Mouse (Mus musculus): ENCODE data around the gene Gcdh. TPM values are rescaled to one million over a fixed set of nuclear protein-coding genes. Genes with fewer than 3 reads are reported as not detected.
A peak's percentile ranks its signal among the peaks of the same experiment; 100 is the strongest.

Gene Gcdh
- polyA plus RNA-seq, 1 experiment from 2014 or later, result 73.0 TPM

DNA sequence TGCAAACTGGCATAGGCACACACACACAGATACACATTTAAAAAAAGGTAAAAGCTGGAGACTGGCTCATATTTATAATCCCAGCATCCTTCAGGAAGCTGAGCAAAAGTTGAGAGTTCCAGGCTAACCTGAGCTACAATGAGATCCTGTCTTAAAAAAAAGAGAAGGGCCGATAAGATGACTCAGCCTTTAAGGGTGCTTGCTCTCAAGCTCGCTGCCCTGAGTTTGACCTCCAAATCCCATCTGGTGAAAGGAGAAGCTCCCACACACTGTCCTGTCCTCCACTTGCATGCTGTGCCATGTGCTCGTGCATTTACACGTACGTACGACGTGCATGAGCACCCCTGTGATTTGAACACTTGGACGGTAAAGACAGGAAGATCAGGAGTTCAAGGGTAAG lies 13.8 kb upstream of the Gcdh start:
- Histone ChIP-seq H3K36me3 (ENCODE audit: control insufficient read depth, insufficient read depth) (peaks cover 36% of the 10 kb centered on the region), H3K4me3 (ENCODE audit: low read depth, low read length) (no peak overlapping the region), H3K9me3 (replicated peaks; ENCODE audit: control insufficient read depth, low read length) (no peaks in the 10 kb centered on the region), H3K4me1 (ENCODE audit: control insufficient read depth, low read depth, low read length) (peaks cover 48% of the 10 kb centered on the region), H3K4me2 (ENCODE audit: low read depth, low read length) (no peak overlapping the region; the same call in none of the 2 replicates), H3K27ac (ENCODE audit: low read length) (peak overlapping the region; percentile 34; the same call in 1 of the 2 replicates), H3K9ac (ENCODE audit: low read depth, low read length) (no peak overlapping the region), H3K27me3 (ENCODE audit: control insufficient read depth, insufficient read depth, low read depth, low read length) (peaks cover 10% of the 10 kb centered on the region)
- 59% methylated on average over 8 of the region's 8 CpGs for WGBS (ENCODE audit: insufficient replicate concordance)
- no peak for ATAC-seq (ENCODE audit: low read depth)

DNA sequence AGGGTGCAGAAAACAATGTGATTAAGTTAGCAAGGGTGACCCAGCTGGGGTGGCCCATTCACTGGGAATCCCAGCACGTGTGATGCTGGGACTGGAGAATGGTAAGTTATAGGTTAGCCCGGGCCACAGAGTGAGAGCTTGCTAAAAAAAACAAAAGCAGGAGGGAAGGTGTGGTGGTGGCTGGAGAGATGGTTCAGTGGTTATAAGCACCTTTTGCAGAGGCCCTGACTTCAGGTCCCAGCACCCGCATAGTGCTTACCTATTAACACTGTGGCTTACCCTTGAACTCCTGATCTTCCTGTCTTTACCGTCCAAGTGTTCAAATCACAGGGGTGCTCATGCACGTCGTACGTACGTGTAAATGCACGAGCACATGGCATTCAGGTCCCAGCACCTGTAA lies 13.3 kb upstream of the Gcdh start:
- no peak overlapping the region for H3K4me2 ChIP-seq (ENCODE audit: low read depth, low read length)
- no peaks in the 10 kb centered on the region for H3K9me3 ChIP-seq (replicated peaks; ENCODE audit: control insufficient read depth, low read length)
- H3K4me3 ChIP-seq (ENCODE audit: low read depth, low read length), result no peak overlapping the region
- H3K27me3 ChIP-seq (ENCODE audit: control insufficient read depth, insufficient read depth, low read depth, low read length), result peaks cover 6% of the 10 kb centered on the region
- no peak overlapping the region for H3K9ac ChIP-seq (ENCODE audit: low read depth, low read length)
- H3K36me3 ChIP-seq (ENCODE audit: control insufficient read depth, insufficient read depth), result peaks cover 36% of the 10 kb centered on the region
- WGBS (ENCODE audit: insufficient replicate concordance), result 88% methylated on average over 9 of the region's 9 CpGs
- H3K4me1 ChIP-seq (ENCODE audit: control insufficient read depth, low read depth, low read length), result peaks cover 43% of the 10 kb centered on the region
- ATAC-seq (ENCODE audit: low read depth), result no peak
- H3K27ac ChIP-seq (ENCODE audit: low read length), result peak overlapping the region; percentile 34; the same call in 1 of the 2 replicates

GRCm38 (mm10) chr8:84904351-84904750 lies 10.6 kb upstream of the Gcdh start:
- ATAC-seq (ENCODE audit: low read depth), result no peak
- peaks cover 36% of the 10 kb centered on the region for H3K36me3 ChIP-seq (ENCODE audit: control insufficient read depth, insufficient read depth)
- no peak overlapping the region for H3K27ac ChIP-seq (ENCODE audit: low read length)
- H3K4me1 ChIP-seq (ENCODE audit: control insufficient read depth, low read depth, low read length), result peaks cover 49% of the 10 kb centered on the region
- peak overlapping the region; percentile 97 for H3K4me3 ChIP-seq (ENCODE audit: low read depth, low read length)
- H3K9me3 ChIP-seq (replicated peaks; ENCODE audit: control insufficient read depth, low read length), result no peaks in the 10 kb centered on the region
- no peaks in the 10 kb centered on the region for H3K27me3 ChIP-seq (ENCODE audit: control insufficient read depth, insufficient read depth, low read depth, low read length)
- H3K4me2 ChIP-seq (ENCODE audit: low read depth, low read length), result peak overlapping the region; percentile 96
- peak overlapping the region; percentile 13; the same call in 1 of the 2 replicates for H3K9ac ChIP-seq (ENCODE audit: low read depth, low read length)
- 85% methylated on average over 7 of the region's 7 CpGs for whole genome bisulfite sequencing (ENCODE audit: insufficient replicate concordance)

- Histone ChIP-seq H3K27me3 (ENCODE audit: control insufficient read depth, insufficient read depth, low read depth, low read length) (no peaks in the 10 kb centered on the region), H3K36me3 (ENCODE audit: control insufficient read depth, insufficient read depth) (peaks cover 36% of the 10 kb centered on the region), H3K9me3 (replicated peaks; ENCODE audit: control insufficient read depth, low read length) (no peaks in the 10 kb centered on the region), H3K27ac (ENCODE audit: low read length) (peak overlapping the region; percentile 100), H3K4me1 (ENCODE audit: control insufficient read depth, low read depth, low read length) (peaks cover 49% of the 10 kb centered on the region), H3K9ac (ENCODE audit: low read depth, low read length) (peak overlapping the region; percentile 99), H3K4me2 (ENCODE audit: low read depth, low read length) (peak overlapping the region; percentile 96), H3K4me3 (ENCODE audit: low read depth, low read length) (peak overlapping the region; percentile 97)
- under 1% methylated on average over 68 of the region's 68 CpGs for WGBS (ENCODE audit: insufficient replicate concordance)
- ATAC-seq (ENCODE audit: low read depth), result peak; percentile 70
Measured at GRCm38 (mm10) chr8:84902920-84903661, 9.4 kb upstream of the Gcdh start.

DNA sequence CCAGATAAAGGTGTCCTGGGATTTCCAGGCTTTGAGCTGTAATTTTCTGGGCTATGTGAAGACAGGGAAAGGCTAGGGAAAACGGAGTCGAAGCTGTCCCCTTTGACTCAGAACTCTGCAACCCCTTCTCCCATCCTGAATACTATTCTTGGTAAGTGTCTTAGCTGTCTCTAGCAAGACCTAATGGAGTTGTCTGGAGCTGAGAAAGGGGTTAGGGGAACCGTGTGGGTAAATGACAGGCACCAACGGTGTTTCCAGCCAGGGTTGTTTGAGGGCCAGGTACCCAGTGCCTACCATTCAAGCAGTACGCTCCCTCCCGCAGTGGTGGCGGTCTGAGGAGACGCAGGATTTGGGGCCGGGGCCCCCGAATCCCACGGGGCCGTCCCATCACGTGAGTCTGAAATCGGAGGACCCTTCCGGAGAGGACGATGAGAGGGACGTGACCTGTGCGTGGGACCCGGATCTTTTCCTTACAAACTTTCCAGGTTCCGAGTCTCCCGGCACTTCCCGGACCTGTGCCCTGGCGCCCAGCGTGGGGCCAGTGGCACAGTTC lies 8.7 kb upstream of the Gcdh start:
- peaks cover 46% of the 10 kb centered on the region for H3K4me1 ChIP-seq (ENCODE audit: control insufficient read depth, low read depth, low read length)
- peaks cover 36% of the 10 kb centered on the region for H3K36me3 ChIP-seq (ENCODE audit: control insufficient read depth, insufficient read depth)
- H3K4me3 ChIP-seq (ENCODE audit: low read depth, low read length), result peak overlapping the region; percentile 97
- H3K27ac ChIP-seq (ENCODE audit: low read length), result peak overlapping the region; percentile 100
- H3K9me3 ChIP-seq (replicated peaks; ENCODE audit: control insufficient read depth, low read length), result no peaks in the 10 kb centered on the region
- peak overlapping the region; percentile 99 for H3K9ac ChIP-seq (ENCODE audit: low read depth, low read length)
- no peaks in the 10 kb centered on the region for H3K27me3 ChIP-seq (ENCODE audit: control insufficient read depth, insufficient read depth, low read depth, low read length)
- 2% methylated on average over 24 of the region's 24 CpGs for WGBS (ENCODE audit: insufficient replicate concordance)
- peak overlapping the region; percentile 96 for H3K4me2 ChIP-seq (ENCODE audit: low read depth, low read length)
- ATAC-seq (ENCODE audit: low read depth), result no peak

GRCm38 (mm10) chr8:84901752-84902151 lies 8.0 kb upstream of the Gcdh start, which contains the start of gene Klf1:
Klf1 (plus strand) TSS chr8:84901928.
- H3K27ac ChIP-seq (ENCODE audit: low read length), result peak within 1 kb of the TSS; percentile 100
- no peaks in the 10 kb centered on the region for H3K9me3 ChIP-seq (replicated peaks; ENCODE audit: control insufficient read depth, low read length)
- H3K4me3 ChIP-seq (ENCODE audit: low read depth, low read length), result peak within 1 kb of the TSS; percentile 97
- no peaks in the 10 kb centered on the region for H3K27me3 ChIP-seq (ENCODE audit: control insufficient read depth, insufficient read depth, low read depth, low read length)
- H3K4me2 ChIP-seq (ENCODE audit: low read depth, low read length), result peak within 1 kb of the TSS; percentile 96
- WGBS (ENCODE audit: insufficient replicate concordance), result 23% methylated on average over 3 of the region's 3 CpGs
- H3K9ac ChIP-seq (ENCODE audit: low read depth, low read length), result peak within 1 kb of the TSS; percentile 99
- H3K4me1 ChIP-seq (ENCODE audit: control insufficient read depth, low read depth, low read length), result peaks cover 45% of the 10 kb centered on the region
- peaks cover 33% of the 10 kb centered on the region for H3K36me3 ChIP-seq (ENCODE audit: control insufficient read depth, insufficient read depth)
- peak; percentile 77 for ATAC-seq (ENCODE audit: low read depth)

DNA sequence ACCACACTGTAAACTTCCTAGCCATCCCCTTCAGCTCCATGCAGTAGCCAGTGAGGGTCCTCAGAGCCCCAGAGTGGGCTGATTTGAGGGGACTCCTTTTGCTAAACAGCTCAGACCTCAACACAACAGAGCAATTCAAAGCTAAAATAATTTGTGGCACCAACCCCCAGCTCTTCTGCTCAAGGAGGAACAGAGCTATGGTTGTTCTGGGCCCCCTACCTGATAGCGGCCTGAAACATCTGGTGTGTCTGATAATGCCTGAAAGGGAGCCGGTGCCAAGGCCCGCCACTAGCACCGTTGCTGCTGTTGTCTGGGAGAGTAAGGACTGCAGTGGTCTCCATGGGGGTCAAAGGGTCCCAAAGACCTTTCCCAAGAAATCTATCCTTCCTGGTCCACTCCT lies 7.3 kb upstream of the Gcdh start:
- Histone ChIP-seq H3K9me3 (replicated peaks; ENCODE audit: control insufficient read depth, low read length) (no peaks in the 10 kb centered on the region), H3K27ac (ENCODE audit: low read length) (peak overlapping the region; percentile 100), H3K36me3 (ENCODE audit: control insufficient read depth, insufficient read depth) (peaks cover 26% of the 10 kb centered on the region), H3K9ac (ENCODE audit: low read depth, low read length) (peak overlapping the region; percentile 99), H3K4me3 (ENCODE audit: low read depth, low read length) (peak overlapping the region; percentile 97), H3K4me1 (ENCODE audit: control insufficient read depth, low read depth, low read length) (peaks cover 45% of the 10 kb centered on the region), H3K4me2 (ENCODE audit: low read depth, low read length) (peak overlapping the region; percentile 96), H3K27me3 (ENCODE audit: control insufficient read depth, insufficient read depth, low read depth, low read length) (no peaks in the 10 kb centered on the region)
- 18% methylated on average over 4 of the region's 4 CpGs for WGBS (ENCODE audit: insufficient replicate concordance)
- peak; percentile 80 for ATAC-seq (ENCODE audit: low read depth)

GRCm38 (mm10) chr8:84895963-84896362 lies 2.2 kb upstream of the Gcdh start:
- H3K4me2 ChIP-seq (ENCODE audit: low read depth, low read length), result no peak overlapping the region
- no peaks in the 10 kb centered on the region for H3K9me3 ChIP-seq (replicated peaks; ENCODE audit: control insufficient read depth, low read length)
- 77% methylated on average over 5 of the region's 5 CpGs for WGBS (ENCODE audit: insufficient replicate concordance)
- H3K4me1 ChIP-seq (ENCODE audit: control insufficient read depth, low read depth, low read length), result peaks cover 41% of the 10 kb centered on the region
- H3K27me3 ChIP-seq (ENCODE audit: control insufficient read depth, insufficient read depth, low read depth, low read length), result no peaks in the 10 kb centered on the region
- H3K27ac ChIP-seq (ENCODE audit: low read length), result no peak overlapping the region
- no peak overlapping the region for H3K4me3 ChIP-seq (ENCODE audit: low read depth, low read length)
- no peak overlapping the region for H3K9ac ChIP-seq (ENCODE audit: low read depth, low read length)
- no peaks in the 10 kb centered on the region for H3K36me3 ChIP-seq (ENCODE audit: control insufficient read depth, insufficient read depth)
- no peak for ATAC-seq (ENCODE audit: low read depth)
